ENCODE assay signal across 10 mouse cellular contexts in the genomic region with DNA sequence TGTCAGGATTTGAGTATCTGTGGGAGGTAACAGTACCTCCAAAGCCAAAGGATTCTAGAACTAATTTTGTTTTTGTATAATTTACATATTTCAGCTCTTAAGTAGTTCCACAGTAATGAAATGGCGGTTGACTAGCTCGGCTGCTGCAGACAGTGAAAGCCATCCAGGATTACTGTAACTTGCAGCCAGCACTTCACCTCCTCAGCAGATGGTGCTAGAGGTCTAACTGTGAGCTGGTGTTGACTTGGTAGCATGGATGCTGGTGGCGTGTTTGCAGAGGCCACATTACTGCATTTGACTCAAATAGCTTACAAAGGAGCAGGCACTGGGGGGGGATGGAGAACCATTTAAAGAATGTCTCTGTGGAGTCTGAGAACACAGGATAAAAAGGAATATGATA. TPM values are rescaled to one million over a fixed set of nuclear protein-coding genes. Genes with fewer than 3 reads are reported as not detected.
DNase-seq lines count a peak whose midpoint lies in the region; ATAC-seq lines count a peak whose summit lies in the region.
"Had no signal": no experiment of that assay in that cellular context is flagged by ENCODE, and none has a peak within 500 bp of the region (broad histone marks: within the 10 kb centered on the region; RNA-seq: fewer than 3 reads in every experiment).

No protein-coding gene starts in this region.

- H3K36me3 ChIP-seq in kidney, embryonic 14.5 days (ENCODE audit: control insufficient read depth, insufficient read depth, low read length): peaks cover 10% of the 10 kb centered on the region; the same call in 1 of the 2 replicates
- H3K36me3 ChIP-seq: heart, embryonic 15.5 days had no signal

- H3K9me3 ChIP-seq in kidney, embryonic 14.5 days (ENCODE audit: control insufficient read depth, low read length): no peaks in the 10 kb centered on the region
- H3K9me3 ChIP-seq: heart, embryonic 15.5 days; megakaryocyte, embryonic 14.5 days had no signal

- peak; percentile 31 for DNase-seq in kidney, postnatal 14 days
- peak; percentile 9 for DNase-seq in NIH3T3 (ENCODE audit: low read depth)
- peak; percentile 58 for DNase-seq in cerebellum, adult 9-10 months
- peak; percentile 28 to 60 for DNase-seq in left cerebral cortex, adult 9 months (ENCODE audit: low spot score in 2 of 2)
- no peak for DNase-seq in spleen, postnatal 36 days (ENCODE audit: low spot score in 2 of 2)
- DNase-seq in thymus, adult 18-20 months: no peak
- no peak for DNase-seq in spleen, postnatal 10 days (ENCODE audit: low spot score in 2 of 2)

- no peak overlapping the region for H3K27ac ChIP-seq in kidney, embryonic 14.5 days (ENCODE audit: low read depth, low read length)
- H3K27ac ChIP-seq: heart, embryonic 15.5 days had no signal

- H3K4me3 ChIP-seq in kidney, embryonic 14.5 days (ENCODE audit: low read length): no peak overlapping the region
- H3K4me3 ChIP-seq: heart, embryonic 15.5 days; megakaryocyte, embryonic 14.5 days had no signal

- H3K27me3 ChIP-seq in kidney, embryonic 14.5 days (ENCODE audit: control insufficient read depth, insufficient read depth, low read length): no peaks in the 10 kb centered on the region
- H3K27me3 ChIP-seq: heart, embryonic 15.5 days; megakaryocyte, embryonic 14.5 days had no signal

- H3K9ac ChIP-seq in kidney, embryonic 14.5 days (ENCODE audit: low read depth, low read length): no peak overlapping the region
- H3K9ac ChIP-seq: heart, embryonic 15.5 days had no signal

- H3K4me1 ChIP-seq in kidney, embryonic 14.5 days (ENCODE audit: control insufficient read depth, insufficient read depth, low read length): no peaks in the 10 kb centered on the region

- 83% methylated on average over 3 of the region's 3 CpGs for WGBS in kidney, embryonic 14.5 days

- H3K4me2 ChIP-seq in kidney, embryonic 14.5 days (replicated peaks; ENCODE audit: low read depth, low read length): no peak overlapping the region
- H3K4me2 ChIP-seq: heart, embryonic 15.5 days had no signal

- ATAC-seq in kidney, embryonic 14.5 days (ENCODE audit: low FRiP score, low TSS enrichment): no peak

RNA-seq across cellular contexts. Expression of a gene that starts 29.9 kb away (rescaled TPM):
- polyA plus RNA-seq in kidney, embryonic 14.5 days (2014; fragmentation: Nextera tagmentation; extraction: Ambion mirVana): 3.1 and 5.3 TPM in 2 replicates

Comparison
In these comparisons a context has a peak if more than half of its experiments do, and no peak if none do; other contexts are left out.
1. DNase-seq: peak in kidney, postnatal 14 days (single experiment), NIH3T3 (single experiment), cerebellum, adult 9-10 months (single experiment) and left cerebral cortex, adult 9 months (2 of 2); none in spleen, postnatal 36 days (0 of 2), thymus, adult 18-20 months (0 of 2) and spleen, postnatal 10 days (0 of 2).